Mouse (Mus musculus) intestine, embryonic 16.5 days (tissue): ENCODE results near the gene Trio. TPM values are rescaled to one million over a fixed set of nuclear protein-coding genes. Genes with fewer than 3 reads are reported as not detected.

ENCODE experiments used
- ATAC-seq: fragments of 200-750 bp; cut with Nextera tagmentation; 2 replicates; pipeline ENCODE4 v1.8.0; 2017; ENCODE audit warnings: moderate TSS enrichment, moderate library complexity
- H3K27ac ChIP-seq: fragments of 300-500 bp; sonication (generic); 2 replicates; pipeline ENCODE4 v1.5.1; 2014; ENCODE audit warnings: mild to moderate bottlenecking, low read length
- H3K27me3 ChIP-seq: fragments of 300-500 bp; sonication (generic); replicated peaks from 2 replicates; pipeline ENCODE4 v1.6.1; 2014; ENCODE audit warnings: low read length, control low read depth, mixed read lengths; ENCODE audit not compliant: control insufficient read depth, insufficient read depth
- H3K36me3 ChIP-seq: fragments of 300-500 bp; sonication (generic); 2 replicates; pipeline ENCODE4 v1.6.1; 2014; ENCODE audit warnings: low read length, control low read depth; ENCODE audit not compliant: control insufficient read depth, insufficient read depth
- H3K4me1 ChIP-seq: fragments of 300-500 bp; sonication (generic); 2 replicates; pipeline ENCODE4 v1.6.1; 2014; ENCODE audit warnings: low read length, control low read depth, mixed read lengths; ENCODE audit not compliant: control insufficient read depth, insufficient read depth
- H3K4me2 ChIP-seq: fragments of 300-500 bp; sonication (generic); 2 replicates; pipeline ENCODE4 v1.6.1; 2014; ENCODE audit warnings: low read depth, low read length, control low read depth
- H3K4me3 ChIP-seq: fragments of 300-500 bp; sonication (generic); 2 replicates; pipeline ENCODE4 v1.5.1; 2014; ENCODE audit warnings: mild to moderate bottlenecking, low read length
- H3K9ac ChIP-seq: fragments of 300-500 bp; sonication (generic); 2 replicates; pipeline ENCODE4 v1.6.1; 2014; ENCODE audit warnings: low read depth, low read length
- H3K9me3 ChIP-seq: fragments of 300-500 bp; sonication (generic); 2 replicates; pipeline ENCODE4 v1.6.1; 2016; ENCODE audit warnings: low read length, control low read depth; ENCODE audit not compliant: control insufficient read depth
- WGBS: fragments of 180-500 bp; shearing (Covaris S2); extraction: QIAGEN DNeasy Blood & Tissue Kit; methylation state at CpG from one replicate; pipeline ENCODE4 v1.1.7; 2014; 5-methylcytosine and 5-hydroxymethylcytosine counted together
- polyA plus RNA-seq: library from polyadenylated mRNA; unstranded; fragments of >200 nt; fragmentation: Nextera tagmentation; extraction: Ambion mirVana; gene quantifications from 2 replicates; pipeline ENCODE4 v1.2.1, GENCODE M21; 2015

The Trio gene
- polyA plus RNA-seq, 1 experiment from 2014 or later = 13.4 TPM

- Histone ChIP-seq H3K27ac (peak overlapping the region; percentile 97), H3K4me1 (peaks cover 38% of the 10 kb centered on the region), H3K9me3 (no peaks in the 10 kb centered on the region), H3K4me3 (peak overlapping the region; percentile 96), H3K36me3 (no peaks in the 10 kb centered on the region), H3K4me2 (peak overlapping the region; percentile 95), H3K27me3 (no peaks in the 10 kb centered on the region), H3K9ac (peak overlapping the region; percentile 93)
- under 1% methylated on average over 80 of the region's 81 CpGs for WGBS
- peak; percentile 37 for ATAC-seq
These were observed 1.4 kb downstream of the Trio start for GRCm38 (mm10) chr15:28024031-28024964.

- Histone ChIP-seq H3K27ac (no peak overlapping the region), H3K4me3 (no peak overlapping the region), H3K4me2 (peak overlapping the region; percentile 20; the same call in 1 of the 2 replicates), H3K9ac (no peak overlapping the region), H3K9me3 (no peaks in the 10 kb centered on the region), H3K27me3 (no peaks in the 10 kb centered on the region), H3K36me3 (no peaks in the 10 kb centered on the region), H3K4me1 (peaks cover 47% of the 10 kb centered on the region)
- 18% methylated on average over 15 of the region's 15 CpGs for WGBS
- no peak for ATAC-seq
These were observed 3.9 kb downstream of the Trio start for GRCm38 (mm10) chr15:28021591-28022209.

- no peaks in the 10 kb centered on the region for H3K36me3 ChIP-seq
- peak; percentile 80 for ATAC-seq
- H3K9ac ChIP-seq = no peak overlapping the region; the same call in 1 of the 2 replicates
- H3K27me3 ChIP-seq = no peaks in the 10 kb centered on the region
- no peak overlapping the region for H3K4me2 ChIP-seq
- no peaks in the 10 kb centered on the region for H3K9me3 ChIP-seq
- peak overlapping the region; percentile 49; the same call in 1 of the 2 replicates for H3K27ac ChIP-seq
- H3K4me1 ChIP-seq = peaks cover 47% of the 10 kb centered on the region
- H3K4me3 ChIP-seq = no peak overlapping the region
- 34% methylated on average over 7 of the region's 7 CpGs for WGBS
These were observed 6.1 kb downstream of the Trio start for GRCm38 (mm10) chr15:28019393-28020070.

DNA sequence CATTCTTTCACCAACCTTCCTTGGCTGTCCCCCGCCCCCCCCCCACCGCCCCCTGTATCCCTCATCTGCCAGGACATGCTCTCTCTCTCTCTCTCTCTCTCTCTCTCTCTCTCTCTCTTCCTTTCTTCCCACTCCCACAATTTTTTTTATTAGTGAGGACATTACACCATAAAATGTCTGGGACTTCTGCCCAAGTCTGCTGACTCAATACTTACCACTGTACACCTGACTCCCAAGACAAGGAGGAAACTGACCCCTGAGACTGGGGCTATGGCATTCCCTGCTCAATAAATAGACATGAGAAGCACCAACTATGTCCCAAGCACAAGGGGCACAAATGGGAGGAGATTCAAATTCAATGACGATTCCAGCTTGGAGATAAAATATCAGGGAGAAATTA, 18.1 kb downstream of the Trio start:
- WGBS = 58% methylated on average over 3 of the region's 3 CpGs
- ATAC-seq = no peak
- no peak overlapping the region for H3K27ac ChIP-seq
- no peaks in the 10 kb centered on the region for H3K9me3 ChIP-seq
- no peaks in the 10 kb centered on the region for H3K36me3 ChIP-seq
- H3K9ac ChIP-seq = no peak overlapping the region
- H3K4me1 ChIP-seq = peaks cover 39% of the 10 kb centered on the region
- no peak overlapping the region for H3K4me3 ChIP-seq
- H3K27me3 ChIP-seq = no peaks in the 10 kb centered on the region
- no peak overlapping the region for H3K4me2 ChIP-seq

DNA sequence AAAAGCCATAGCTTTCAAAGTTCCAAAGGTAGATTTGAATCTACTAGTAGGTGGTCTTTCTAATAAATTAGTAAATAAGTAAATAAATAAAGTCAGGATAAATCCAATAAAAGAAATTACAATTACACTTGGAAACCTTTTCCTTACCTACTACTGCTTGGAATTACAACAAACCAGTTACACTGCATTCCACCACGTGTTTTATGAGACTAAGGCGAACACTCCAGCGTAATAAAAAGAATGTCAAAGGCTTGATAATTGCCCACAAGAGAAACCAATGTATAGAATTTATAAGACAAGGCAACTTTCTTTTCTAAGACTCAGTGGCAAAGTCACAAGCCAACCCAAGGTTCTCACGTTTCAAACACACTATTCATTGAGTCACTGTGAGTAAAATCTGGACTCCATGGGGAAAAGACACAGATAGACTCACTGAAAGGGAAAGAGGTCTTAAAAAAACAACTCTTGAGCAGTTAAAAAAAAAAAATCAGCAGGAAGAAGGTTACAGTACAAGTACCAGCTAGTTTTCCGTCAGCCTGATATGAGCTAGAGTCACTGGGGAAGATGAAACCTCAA, 21.4 kb downstream of the Trio start:
- WGBS = 41% methylated on average over 5 of the region's 5 CpGs

GRCm38 (mm10) chr15:28002515-28002914, 23.1 kb downstream of the Trio start:
- Histone ChIP-seq H3K9me3 (no peaks in the 10 kb centered on the region), H3K4me1 (peaks cover 52% of the 10 kb centered on the region)

More for the DNA sequence above, 21.4 kb downstream of the Trio start:
- Histone ChIP-seq H3K9me3 (no peaks in the 10 kb centered on the region), H3K4me3 (no peak overlapping the region), H3K27ac (peak overlapping the region; percentile 77), H3K4me1 (peaks cover 45% of the 10 kb centered on the region), H3K9ac (no peak overlapping the region), H3K4me2 (peak overlapping the region; percentile 46), H3K27me3 (no peaks in the 10 kb centered on the region), H3K36me3 (no peaks in the 10 kb centered on the region)
- ATAC-seq = peak; percentile 66

GRCm38 (mm10) chr15:28001299-28001698, 24.3 kb downstream of the Trio start:
- peak overlapping the region; percentile 13; the same call in 1 of the 2 replicates for H3K4me2 ChIP-seq
- peaks cover 1% of the 10 kb centered on the region; the same call in 1 of the 2 replicates for H3K36me3 ChIP-seq
- no peaks in the 10 kb centered on the region for H3K27me3 ChIP-seq
- peak; percentile 74 for ATAC-seq
- H3K9ac ChIP-seq = no peak overlapping the region
- H3K27ac ChIP-seq = peak overlapping the region; percentile 60
- H3K9me3 ChIP-seq = no peaks in the 10 kb centered on the region
- no peak overlapping the region for H3K4me3 ChIP-seq
- peaks cover 57% of the 10 kb centered on the region for H3K4me1 ChIP-seq
- 29% methylated on average over 4 of the region's 4 CpGs for WGBS

More at GRCm38 (mm10) chr15:28002515-28002914, 23.1 kb downstream of the Trio start:
- Histone ChIP-seq H3K27me3 (no peaks in the 10 kb centered on the region), H3K36me3 (no peaks in the 10 kb centered on the region), H3K4me2 (no peak overlapping the region), H3K9ac (no peak overlapping the region), H3K27ac (no peak overlapping the region), H3K4me3 (no peak overlapping the region)
- 84% methylated on average over 3 of the region's 3 CpGs for WGBS
- ATAC-seq = no peak

GRCm38 (mm10) chr15:27998621-27999359, 26.9 kb downstream of the Trio start:
- Histone ChIP-seq H3K9me3 (no peaks in the 10 kb centered on the region), H3K36me3 (peaks cover 4% of the 10 kb centered on the region; the same call in 1 of the 2 replicates), H3K4me1 (peaks cover 66% of the 10 kb centered on the region), H3K9ac (no peak overlapping the region), H3K4me3 (no peak overlapping the region), H3K27me3 (no peaks in the 10 kb centered on the region), H3K4me2 (no peak overlapping the region), H3K27ac (no peak overlapping the region)
- WGBS = 18% methylated on average over 8 of the region's 8 CpGs
- no peak for ATAC-seq
